Mouse (Mus musculus) CH12F3 (cell line): ENCODE data around the gene Fam84b.

ENCODE experiments used
- in situ Hi-C: fragments of 300-500 bp; cut with MboI; formaldehyde crosslinking; loops from 2 replicates; pipeline ENCODE4 v1.14.3; 2020; ENCODE audit warnings: low sequenced_read_pairs

Fam84b gene

DNA sequence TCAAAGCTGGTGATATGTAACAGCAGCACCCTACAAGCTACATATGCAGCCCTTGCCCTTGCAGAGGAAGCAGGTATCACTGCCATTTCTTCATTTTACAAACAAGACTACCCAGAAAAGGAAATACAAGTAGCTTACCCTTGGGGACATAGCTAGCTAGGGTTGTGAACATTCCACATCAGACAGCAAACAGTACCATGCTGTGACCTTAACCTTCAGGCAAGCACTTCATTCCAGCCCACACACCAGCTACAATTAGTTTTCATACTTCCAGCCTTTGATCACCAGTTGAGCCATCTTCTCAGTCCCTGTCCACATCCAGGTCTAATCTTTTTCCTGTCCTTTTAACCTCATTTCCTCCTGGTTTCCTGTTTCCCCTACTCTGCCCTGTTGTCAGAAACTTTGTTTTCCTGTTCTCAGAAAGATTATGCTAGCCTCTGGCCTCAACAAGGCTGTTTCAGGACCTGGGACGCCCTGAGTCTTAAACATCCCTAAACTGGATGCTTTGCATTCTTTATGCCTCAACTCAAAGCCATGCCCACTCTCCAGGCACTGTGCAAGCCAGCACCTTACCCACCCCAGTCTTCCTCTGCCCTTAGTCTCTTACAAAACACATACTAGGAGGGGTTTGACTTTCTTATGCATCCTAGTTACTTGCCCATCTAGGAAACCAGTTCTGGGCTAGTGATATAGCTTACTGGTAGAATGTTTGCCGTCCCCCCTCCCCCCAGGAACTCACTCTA lies 19.9 kb downstream of the Fam84b start:
- in situ Hi-C loops: no loop called here

DNA sequence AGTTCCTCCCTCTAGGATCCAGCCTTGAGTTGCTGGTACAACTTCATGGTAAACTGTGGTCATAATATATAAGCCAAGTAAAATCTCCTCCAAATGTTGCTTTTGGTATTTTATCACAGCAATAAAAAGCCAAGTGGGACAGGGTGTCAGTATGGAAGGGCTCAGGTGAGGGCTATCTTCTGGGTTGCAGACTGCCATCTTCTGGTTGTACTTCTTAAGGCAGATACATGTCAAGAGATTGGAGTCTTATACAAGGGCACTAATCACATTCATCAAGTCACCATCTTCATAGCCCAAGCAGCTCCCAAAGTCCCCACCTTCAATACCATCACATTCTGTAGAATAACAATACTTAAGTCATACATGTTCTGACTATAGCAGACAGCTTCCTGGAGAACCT lies 21.0 kb downstream of the Fam84b start:
- in situ Hi-C loops: no loop called here

GRCm38 (mm10) chr15:60826226-60826625 lies 27.4 kb downstream of the Fam84b start:
- in situ Hi-C loops: no loop called here

- in situ Hi-C loops: no loop called here
Observed at GRCm38 (mm10) chr15:60824751-60825227, 28.8 kb downstream of the Fam84b start.

- in situ Hi-C loops: no loop called here
Observed at GRCm38 (mm10) chr15:60823870-60824709, 29.5 kb downstream of the Fam84b start.

DNA sequence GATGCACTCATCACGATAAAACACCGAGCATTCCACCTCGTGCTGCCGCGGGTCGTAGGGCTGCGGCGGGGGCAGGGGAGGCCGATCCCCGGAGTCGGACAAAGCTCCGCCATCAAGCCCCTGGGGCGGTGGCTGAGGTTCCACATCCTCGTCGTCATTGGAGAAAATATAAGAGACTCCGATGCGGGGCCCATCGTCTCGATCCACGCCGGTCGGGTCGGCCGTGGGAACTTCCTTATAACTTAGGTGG lies 30.0 kb downstream of the Fam84b start:
- in situ Hi-C loops: no loop called here

- in situ Hi-C loops: no loop called here
Observed at GRCm38 (mm10) chr15:60822803-60823619, 30.6 kb downstream of the Fam84b start.

DNA sequence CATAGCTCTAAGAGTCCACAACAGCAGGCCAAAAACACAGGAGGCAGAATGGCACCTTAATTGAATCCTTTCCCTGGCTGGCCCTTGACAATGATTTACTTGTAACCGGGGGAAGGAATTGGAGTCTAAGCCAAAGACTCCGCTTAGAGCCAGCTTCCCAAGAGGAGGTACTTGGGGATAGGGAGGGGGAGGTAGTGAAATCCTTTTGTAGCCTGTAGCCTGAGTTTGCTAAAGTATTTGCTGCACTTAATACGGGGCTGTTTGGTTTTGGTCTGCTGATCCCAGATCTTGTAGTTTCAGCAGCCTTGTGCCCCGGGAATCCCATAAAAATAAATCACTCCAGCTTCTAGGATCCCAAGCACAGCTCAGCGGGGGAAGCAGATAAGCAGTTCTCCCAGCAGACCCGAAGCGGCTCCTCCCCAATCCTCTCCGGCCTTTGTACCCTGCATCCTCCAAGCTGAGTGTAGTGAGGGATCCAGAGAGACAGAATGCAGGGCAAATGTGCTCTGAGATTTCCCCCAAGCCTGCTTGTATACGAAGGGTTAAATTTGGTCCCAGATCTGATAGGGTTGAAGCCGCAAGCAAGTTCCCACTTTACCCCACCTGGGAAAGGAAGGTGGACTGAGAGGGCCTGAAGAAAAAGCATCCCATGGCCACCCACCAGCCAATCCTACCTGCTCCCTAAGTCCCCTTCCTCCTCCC lies 31.3 kb downstream of the Fam84b start:
- in situ Hi-C loops: no loop called here

DNA sequence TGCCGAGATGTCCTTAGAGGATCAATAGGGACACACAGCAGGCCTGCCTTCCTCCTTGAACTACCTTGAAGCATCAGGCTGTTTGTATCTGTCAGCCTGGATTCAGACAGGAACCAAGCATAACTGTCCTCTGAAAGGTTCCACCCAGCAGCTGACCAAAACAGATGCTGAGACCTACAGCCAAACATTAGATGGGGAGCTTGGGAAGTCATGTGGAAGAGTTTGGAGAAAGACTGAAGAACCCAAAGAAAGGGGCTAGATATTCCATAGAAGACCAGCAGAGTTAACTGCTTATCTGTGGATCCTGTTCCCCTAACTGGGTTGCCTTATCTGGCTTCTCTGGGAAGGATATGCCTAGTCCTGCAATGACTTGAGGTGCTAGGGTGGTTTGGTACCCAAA lies 35.1 kb downstream of the Fam84b start:
- in situ Hi-C loops: no loop called here

DNA sequence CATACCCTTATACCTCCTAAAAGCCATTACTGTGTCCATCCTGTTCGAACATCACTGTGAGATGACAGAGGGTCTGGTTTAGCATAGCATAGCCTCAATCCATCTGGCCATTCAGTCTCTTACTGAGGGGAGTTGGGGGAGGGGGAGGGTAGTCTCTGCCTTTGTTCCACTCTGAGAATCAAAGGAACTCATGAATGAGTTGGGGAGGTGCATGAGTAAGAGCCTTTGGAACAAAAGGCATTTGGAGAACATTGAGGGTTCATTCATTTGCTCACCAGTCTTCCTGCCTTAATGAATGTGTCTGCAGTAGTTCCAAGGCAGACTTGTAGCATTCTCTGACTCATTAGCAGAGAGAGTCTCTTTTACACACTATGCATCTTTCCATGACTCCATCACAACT lies 37.1 kb downstream of the Fam84b start:
- in situ Hi-C loops: no loop called here

- in situ Hi-C loops: no loop called here
Observed at GRCm38 (mm10) chr15:60814542-60814941, 39.0 kb downstream of the Fam84b start.

GRCm38 (mm10) chr15:60793041-60793673 lies 60.4 kb downstream of the Fam84b start:
- in situ Hi-C loops: no loop called here

DNA sequence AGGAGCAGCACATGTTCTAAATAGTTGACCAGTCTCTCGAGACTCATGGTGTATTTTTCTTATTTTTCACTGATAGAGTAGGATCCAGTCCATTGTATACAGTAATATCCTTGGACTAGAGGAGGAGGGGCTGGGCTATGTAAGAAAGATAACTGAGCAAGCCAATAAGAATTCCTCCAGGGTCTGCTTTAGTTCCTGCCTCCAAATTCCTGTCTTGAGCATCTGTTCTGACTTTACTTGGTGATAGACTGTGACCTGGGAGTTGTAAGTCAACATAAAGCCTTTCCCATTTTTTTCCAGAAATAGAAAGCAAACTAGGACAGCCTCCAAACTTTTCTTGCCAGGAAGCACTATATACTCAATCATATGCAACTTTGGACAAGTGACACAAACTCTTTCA lies 64.5 kb downstream of the Fam84b start:
- in situ Hi-C loops: no loop called here

- in situ Hi-C loops: no loop called here
Observed at GRCm38 (mm10) chr15:60783761-60784160, 69.8 kb downstream of the Fam84b start.

- in situ Hi-C loops: no loop called here
Observed at GRCm38 (mm10) chr15:60779531-60779973, 74.0 kb downstream of the Fam84b start.

DNA sequence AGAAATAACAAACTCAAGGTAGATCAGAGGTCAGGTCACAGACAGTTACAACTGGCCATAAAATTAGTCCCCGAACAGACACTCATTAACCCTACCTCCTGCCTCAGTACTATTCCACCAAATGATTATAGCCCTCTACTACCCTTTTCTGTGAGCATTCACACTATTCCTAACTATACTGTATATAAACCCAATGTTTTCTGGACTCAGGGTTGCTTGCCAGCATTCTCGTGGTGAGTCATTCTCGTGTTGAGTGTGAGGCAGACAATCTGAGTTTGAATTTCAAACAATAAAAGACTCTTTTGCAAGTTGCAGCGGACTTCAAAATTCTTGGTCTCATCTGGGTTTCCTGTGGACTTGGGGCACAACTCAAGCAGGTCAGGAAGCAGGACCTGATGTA lies 74.5 kb downstream of the Fam84b start:
- in situ Hi-C loops: no loop called here
